Mouse (Mus musculus) lung, adult 18-20 months (tissue): Measurements from ENCODE around the gene Cyp2c37.
"Not testable (repeated sequence)": the region's sequence is repeated elsewhere in the genome, so short reads cannot be mapped to it uniquely, and the experiment has no call there.

Source experiments
- DNase-seq, 2 experiments: peaks; one replicate each; pipeline ENCODE4 v3.0.0; 2022; ENCODE audit warnings: mixed read lengths in 2 of 2

The Cyp2c37 gene

DNA sequence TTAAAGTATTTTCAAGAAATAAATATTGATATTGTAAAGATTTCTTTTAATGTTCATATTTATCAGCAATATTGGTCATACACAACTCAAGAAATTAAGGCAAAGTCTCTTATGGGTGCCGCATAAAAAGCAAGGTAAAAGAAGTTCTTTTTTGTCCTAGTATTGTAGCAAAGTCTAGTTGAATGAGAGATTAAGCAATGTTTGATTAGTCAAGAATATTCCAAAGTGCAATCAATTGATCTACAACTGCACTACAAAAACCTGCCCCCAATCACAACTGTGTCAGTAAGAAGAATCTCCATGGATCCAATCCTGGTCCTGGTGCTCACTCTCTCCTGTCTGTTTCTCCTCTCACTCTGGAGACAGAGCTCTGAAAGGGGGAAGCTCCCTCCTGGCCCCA, at the start of gene Cyp2c37:
Gene Cyp2c37 (plus strand): TSS at position 285 of the 400 bp plus-strand sequence.
- DNase-seq, result not testable (repeated sequence)

DNA sequence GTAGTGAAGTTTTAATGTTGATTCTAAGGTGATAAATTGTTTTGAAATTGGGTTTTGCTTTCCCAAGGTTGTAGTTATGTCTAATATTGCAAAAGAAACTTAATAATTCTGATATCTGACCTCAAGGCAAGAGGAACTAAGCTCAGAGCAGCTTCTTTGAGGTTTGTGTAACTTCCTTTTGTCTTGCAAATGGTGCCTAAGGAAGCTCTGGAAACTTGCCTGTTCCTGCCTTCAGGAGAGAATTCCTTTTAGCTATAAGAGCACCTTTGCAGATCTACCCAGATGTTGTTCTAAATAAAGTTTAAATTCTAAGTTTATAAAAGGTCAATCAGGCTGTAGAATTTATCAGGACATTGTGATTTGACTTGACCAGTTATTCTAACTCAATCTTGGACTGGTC, 31.4 kb upstream of the Cyp2c37 start:
- not testable (repeated sequence) for DNase-seq

DNA sequence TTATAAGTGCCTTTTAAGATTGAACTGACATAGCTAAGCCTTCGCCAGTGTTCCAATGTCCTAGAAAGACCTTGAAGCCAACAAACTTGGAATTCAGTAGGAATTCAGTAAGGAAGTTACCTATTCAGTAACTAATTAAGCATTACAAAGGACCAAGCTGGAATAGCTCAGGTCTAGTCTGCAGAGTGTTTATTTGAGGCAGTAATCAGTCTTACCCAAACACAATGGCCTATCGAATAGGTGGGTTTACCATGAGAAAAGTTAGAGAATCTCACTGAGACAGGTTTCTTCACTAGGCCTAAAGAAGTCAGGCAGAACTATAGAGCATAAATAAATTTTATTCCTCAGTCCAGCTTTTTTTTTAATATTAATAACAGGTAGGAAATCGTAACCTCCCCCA, 21.1 kb upstream of the Cyp2c37 start:
- not testable (repeated sequence) for DNase-seq

DNA sequence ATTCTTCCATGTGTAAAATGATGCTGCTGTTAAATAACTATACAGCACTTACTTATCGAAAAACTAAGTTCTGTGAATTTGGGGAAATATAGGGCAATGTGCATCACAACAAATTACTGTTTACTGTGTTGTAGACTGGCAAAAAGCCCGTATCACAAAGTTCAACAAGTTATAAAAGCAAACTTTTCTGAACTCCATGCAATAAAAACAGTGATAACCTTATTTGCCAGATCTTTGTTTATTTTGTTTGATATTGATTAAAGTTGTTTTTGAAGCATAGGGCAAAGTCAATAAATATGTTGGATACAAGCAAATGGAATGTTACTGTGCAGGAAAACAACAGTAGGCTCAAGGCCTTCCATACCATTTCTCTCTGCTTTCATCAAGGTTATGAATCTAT, 2.8 kb upstream of the Cyp2c37 start:
- DNase-seq, result no peak
